Mouse (Mus musculus) forebrain, postnatal 0 days (tissue): ENCODE data around the gene Aprt. TPM values are rescaled to one million over a fixed set of nuclear protein-coding genes. Genes with fewer than 3 reads are reported as not detected.

Experiments
- ATAC-seq: fragments of 200-750 bp; cut with Nextera tagmentation; 2 replicates; pipeline ENCODE4 v1.8.0; 2017; ENCODE audit warnings: mild to moderate bottlenecking, moderate library complexity
- DNase-seq: peaks from one replicate; pipeline ENCODE4 v3.0.0-alpha.2; 2015
- H3K27ac ChIP-seq: fragments of 300-500 bp; sonication (generic); 2 replicates; pipeline ENCODE4 v1.5.1; 2014; ENCODE audit warnings: low read depth, mild to moderate bottlenecking, antibody characterized with exemption, low read length, moderate library complexity, mixed read lengths
- H3K27me3 ChIP-seq: fragments of 300-500 bp; sonication (generic); 2 replicates; pipeline ENCODE4 v1.6.1; 2014; ENCODE audit warnings: mild to moderate bottlenecking, low read length, mixed read lengths; ENCODE audit not compliant: insufficient read depth
- H3K36me3 ChIP-seq: fragments of 300-500 bp; sonication (generic); 2 replicates; pipeline ENCODE4 v1.6.1; 2014; ENCODE audit warnings: mild to moderate bottlenecking, moderate library complexity; ENCODE audit not compliant: insufficient read depth
- H3K4me1 ChIP-seq: fragments of 300-500 bp; sonication (generic); 2 replicates; pipeline ENCODE4 v1.6.1; 2014; ENCODE audit warnings: antibody characterized with exemption; ENCODE audit not compliant: insufficient read depth
- H3K4me2 ChIP-seq: fragments of 300-500 bp; sonication (generic); 2 replicates; pipeline ENCODE4 v1.6.1; 2014; ENCODE audit warnings: low read depth, mild to moderate bottlenecking, moderate library complexity
- H3K4me3 ChIP-seq: fragments of 300-500 bp; sonication (generic); 2 replicates; pipeline ENCODE4 v1.5.1; 2014; ENCODE audit warnings: low read depth, low read length, mixed read lengths
- H3K9ac ChIP-seq: fragments of 300-500 bp; sonication (generic); 2 replicates; pipeline ENCODE4 v1.6.1; 2014; ENCODE audit warnings: mild to moderate bottlenecking
- H3K9me3 ChIP-seq: fragments of 300-500 bp; sonication (generic); 2 replicates; pipeline ENCODE4 v1.6.1; 2016; ENCODE audit warnings: low read length
- CTCF ChIP-seq: sonication (generic); IDR thresholded peaks from 2 replicates; pipeline ENCODE4 v1.5.1; 2016; ENCODE audit warnings: antibody characterized with exemption, control low read depth, low read depth
- WGBS: fragments of 180-500 bp; shearing (Covaris S2); extraction: QIAGEN DNeasy Blood & Tissue Kit; methylation state at CpG from one replicate; pipeline ENCODE4 v1.1.7; 2014; 5-methylcytosine and 5-hydroxymethylcytosine counted together
- polyA plus RNA-seq: library from polyadenylated mRNA; unstranded; fragments of >200 nt; fragmentation: Nextera tagmentation; extraction: Ambion mirVana; gene quantifications from 2 replicates; pipeline ENCODE4 v1.2.1, GENCODE M21; 2015
- total RNA-seq: library from RNA; depleted of rRNA; stranded (reverse); fragments of >200 nt; gene quantifications from 2 replicates; pipeline ENCODE4 v1.2.3, GENCODE M21; 2014

Gene Aprt
- total and polyA plus RNA-seq, 2 experiments from 2014 or later, result 132 to 226 TPM

DNA sequence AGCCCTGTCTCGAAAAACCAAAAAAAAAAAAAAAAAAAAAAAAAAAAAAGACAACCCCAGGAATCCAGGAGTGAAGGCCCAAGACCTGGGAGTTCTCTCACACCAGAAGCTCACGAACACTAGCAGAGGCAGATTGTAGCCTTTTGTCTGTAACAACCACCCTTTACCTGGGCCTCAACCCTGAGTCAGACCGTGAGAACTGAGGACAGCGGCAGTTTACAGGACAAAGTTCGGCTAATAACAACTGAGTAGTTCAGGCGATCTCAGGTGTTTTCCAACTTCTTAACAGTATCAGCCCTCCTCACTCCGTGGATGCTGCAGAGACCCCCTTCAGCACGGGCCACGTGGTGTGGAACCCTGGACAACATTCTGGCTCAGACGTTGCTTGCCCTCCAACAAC is 10.0 kb upstream of the Aprt start:
- H3K4me2 ChIP-seq, result no peak overlapping the region
- H3K4me1 ChIP-seq, result 0 out of 2 replicates have a peak, but pooled peaks cover 3% of the 10 kb centered on the region
- no peak overlapping the region for H3K9ac ChIP-seq
- H3K9me3 ChIP-seq, result no peaks in the 10 kb centered on the region
- H3K36me3 ChIP-seq, result no peaks in the 10 kb centered on the region
- no peak for TF ChIP-seq CTCF
- no peak for DNase-seq
- H3K27me3 ChIP-seq, result no peaks in the 10 kb centered on the region
- H3K27ac ChIP-seq, result no peak overlapping the region
- WGBS, result 82% methylated on average over 10 of the region's 10 CpGs
- H3K4me3 ChIP-seq, result no peak overlapping the region
- no peak for ATAC-seq

DNA sequence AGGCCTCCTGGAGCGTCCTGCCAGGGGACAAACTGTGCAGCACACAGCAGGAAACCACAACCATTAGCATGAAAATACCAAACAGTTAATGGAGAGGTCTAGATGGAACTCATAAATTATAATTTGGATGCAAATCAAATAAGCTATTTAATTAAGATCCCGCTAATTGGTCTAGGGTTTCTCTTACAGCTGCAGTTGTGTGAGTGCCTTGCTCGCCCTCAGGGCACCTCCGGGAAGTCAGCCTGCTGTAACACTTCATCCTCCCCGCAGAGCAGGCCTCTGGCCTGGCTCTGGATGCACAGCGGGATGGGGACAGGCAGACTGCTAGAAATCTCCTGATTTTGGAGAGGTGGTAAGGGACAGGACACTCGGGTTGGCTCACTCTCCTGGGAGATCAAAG is 9.5 kb upstream of the Aprt start:
- no peak overlapping the region for H3K4me2 ChIP-seq
- no peaks in the 10 kb centered on the region for H3K9me3 ChIP-seq
- no peaks in the 10 kb centered on the region for H3K36me3 ChIP-seq
- no peak for ATAC-seq
- 0 out of 2 replicates have a peak, but pooled peaks cover 3% of the 10 kb centered on the region for H3K4me1 ChIP-seq
- no peak for DNase-seq
- no peak overlapping the region for H3K9ac ChIP-seq
- TF ChIP-seq CTCF, result no peak
- no peak overlapping the region for H3K4me3 ChIP-seq
- WGBS, result 24% methylated on average over 7 of the region's 7 CpGs
- no peak overlapping the region for H3K27ac ChIP-seq
- H3K27me3 ChIP-seq, result no peaks in the 10 kb centered on the region

DNA sequence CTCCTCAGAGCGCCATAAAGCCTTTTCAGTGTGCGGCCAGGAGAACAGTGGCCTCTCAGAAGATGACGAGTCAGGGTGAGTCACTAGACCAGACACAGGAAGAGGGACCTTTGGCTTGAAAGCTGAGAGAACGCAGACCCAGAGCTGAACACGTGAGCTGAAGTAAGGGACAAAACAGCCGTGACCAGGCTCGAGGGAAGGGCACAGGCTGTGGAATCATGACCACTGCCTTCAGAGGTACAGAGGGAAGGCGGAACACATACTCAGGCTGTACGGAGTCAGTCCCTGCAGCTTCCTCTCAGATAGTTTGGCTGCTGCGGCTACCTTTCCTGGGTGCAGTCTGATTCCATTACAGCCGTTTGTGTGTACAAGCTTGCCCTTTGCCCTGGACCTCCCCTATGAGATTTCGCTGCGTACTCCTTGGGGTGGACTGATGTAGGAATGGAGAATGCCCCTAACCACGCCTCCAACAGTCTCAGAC is 8.7 kb upstream of the Aprt start:
- DNase-seq, result no peak
- no peak overlapping the region for H3K4me2 ChIP-seq
- TF ChIP-seq CTCF, result no peak
- H3K4me3 ChIP-seq, result no peak overlapping the region
- 77% methylated on average over 14 of the region's 14 CpGs for WGBS
- no peak for ATAC-seq
- H3K27ac ChIP-seq, result no peak overlapping the region
- no peaks in the 10 kb centered on the region for H3K27me3 ChIP-seq
- 0 out of 2 replicates have a peak, but pooled peaks cover 3% of the 10 kb centered on the region for H3K4me1 ChIP-seq
- H3K9me3 ChIP-seq, result no peaks in the 10 kb centered on the region
- H3K9ac ChIP-seq, result no peak overlapping the region
- no peaks in the 10 kb centered on the region for H3K36me3 ChIP-seq

DNA sequence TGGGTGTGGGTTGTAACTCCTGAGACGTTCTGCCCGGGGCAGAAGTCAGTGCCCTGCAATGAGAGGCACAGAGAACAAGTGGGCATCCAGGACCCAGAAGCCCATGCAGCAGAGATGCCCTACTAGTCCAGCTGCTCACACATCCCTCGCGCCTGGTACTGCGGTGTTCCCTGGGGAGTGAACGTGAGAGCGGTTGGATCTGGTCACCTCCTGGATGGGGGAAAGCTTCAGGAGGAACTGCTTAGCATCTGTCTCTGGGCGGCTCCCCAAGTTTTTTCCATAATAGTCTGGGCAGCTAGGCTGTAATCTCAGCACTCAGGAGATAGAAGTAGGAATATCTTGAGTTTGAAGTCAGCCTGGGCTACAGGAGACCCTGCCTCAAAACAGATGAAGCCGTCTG is 8.3 kb upstream of the Aprt start:
- Histone ChIP-seq H3K9me3 (no peaks in the 10 kb centered on the region), H3K4me1 (0 out of 2 replicates have a peak, but pooled peaks cover 3% of the 10 kb centered on the region), H3K27ac (no peak overlapping the region), H3K27me3 (no peaks in the 10 kb centered on the region), H3K4me3 (no peak overlapping the region), H3K36me3 (no peaks in the 10 kb centered on the region), H3K4me2 (no peak overlapping the region), H3K9ac (no peak overlapping the region)
- no peak for DNase-seq
- TF ChIP-seq CTCF, result no peak
- 84% methylated on average over 9 of the region's 9 CpGs for WGBS
- ATAC-seq, result no peak

DNA sequence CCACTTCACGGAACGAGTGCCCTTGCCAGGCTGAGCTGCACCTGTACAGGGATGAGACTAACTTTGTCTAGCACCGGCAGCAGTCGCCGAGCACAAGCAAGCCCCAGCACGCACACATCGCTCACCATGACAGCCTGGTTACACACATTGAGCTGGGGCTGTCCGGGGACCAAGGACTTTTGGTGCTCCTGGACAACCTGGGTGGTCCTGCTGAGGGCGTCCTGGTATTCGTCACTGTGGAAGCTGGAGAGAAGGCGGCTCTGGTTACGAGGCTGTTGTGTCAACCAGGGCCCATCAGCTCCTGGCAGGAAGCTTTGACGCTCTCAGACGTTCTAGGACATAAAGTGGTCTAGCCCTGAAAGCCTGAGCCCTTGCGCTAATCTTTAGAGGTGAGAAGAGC is 4.2 kb upstream of the Aprt start:
- DNase-seq (no peak), ATAC-seq (no peak)
- WGBS, result 79% methylated on average over 15 of the region's 15 CpGs
- Histone ChIP-seq H3K4me1 (peaks cover 9% of the 10 kb centered on the region), H3K27me3 (no peaks in the 10 kb centered on the region), H3K27ac (no peak overlapping the region), H3K4me2 (no peak overlapping the region), H3K9me3 (no peaks in the 10 kb centered on the region), H3K4me3 (no peak overlapping the region), H3K36me3 (no peaks in the 10 kb centered on the region), H3K9ac (no peak overlapping the region)
- no peak for TF ChIP-seq CTCF

DNA sequence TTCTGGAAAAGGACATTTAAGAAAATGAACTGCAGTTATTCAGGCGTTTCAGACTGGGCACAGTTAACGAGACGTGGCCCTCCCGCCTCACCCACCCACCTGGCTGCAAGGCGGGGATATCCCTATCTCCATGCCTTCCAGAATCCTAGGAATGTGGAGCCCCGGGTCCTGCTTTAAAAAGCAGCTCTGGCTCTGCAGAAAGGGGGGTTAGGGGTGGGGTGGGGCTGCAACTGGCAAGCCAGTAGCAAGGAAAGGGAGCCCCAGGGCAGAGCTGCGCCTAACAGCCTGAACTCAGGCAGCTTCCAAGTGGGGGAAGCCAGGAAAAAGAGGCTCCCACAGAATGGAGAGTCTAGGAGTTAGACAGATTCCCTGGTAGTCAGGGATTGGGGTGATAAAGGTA is 2.5 kb upstream of the Aprt start:
- Histone ChIP-seq H3K4me1 (peaks cover 20% of the 10 kb centered on the region), H3K4me3 (no peak overlapping the region), H3K27me3 (no peaks in the 10 kb centered on the region), H3K4me2 (no peak overlapping the region), H3K36me3 (peaks cover 2% of the 10 kb centered on the region; the same call in 1 of the 2 replicates), H3K9ac (no peak overlapping the region), H3K27ac (no peak overlapping the region), H3K9me3 (no peaks in the 10 kb centered on the region)
- 22% methylated on average over 7 of the region's 7 CpGs for WGBS
- TF ChIP-seq CTCF, result no peak
- no peak for ATAC-seq
- DNase-seq, result no peak

DNA sequence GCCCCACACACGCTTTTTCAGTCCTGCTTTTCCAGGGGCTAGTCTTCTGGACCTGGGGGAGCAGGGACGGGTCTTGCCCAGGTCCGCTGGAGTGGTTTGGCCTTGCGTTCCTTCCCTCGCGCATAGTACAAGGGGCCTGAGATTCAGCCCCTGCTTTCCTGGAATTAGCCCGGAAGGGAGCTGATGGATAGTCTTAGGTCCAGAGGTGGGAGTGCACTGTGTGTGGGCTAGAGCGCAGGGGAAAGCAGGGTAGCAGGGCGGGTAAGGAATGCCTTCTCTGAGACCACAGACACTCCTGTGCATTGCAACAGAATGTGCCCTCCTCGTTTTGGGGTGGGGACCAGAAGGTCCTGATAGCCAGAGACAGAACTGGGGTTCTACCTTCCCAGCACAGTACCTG is 407 bp upstream of the Aprt start:
- peaks cover 20% of the 10 kb centered on the region for H3K4me1 ChIP-seq
- H3K27ac ChIP-seq, result peak overlapping the region; percentile 36
- peak overlapping the region; percentile 53 for H3K4me3 ChIP-seq
- no peaks in the 10 kb centered on the region for H3K27me3 ChIP-seq
- DNase-seq (no peak), ATAC-seq (peak; percentile 1; the same call in 1 of the 2 replicates)
- no peaks in the 10 kb centered on the region for H3K9me3 ChIP-seq
- WGBS, result 44% methylated on average over 10 of the region's 10 CpGs
- peak overlapping the region; percentile 66 for H3K4me2 ChIP-seq
- H3K9ac ChIP-seq, result peak overlapping the region; percentile 61
- TF ChIP-seq CTCF, result no peak
- H3K36me3 ChIP-seq, result peaks cover 6% of the 10 kb centered on the region
